Mouse (Mus musculus) neural tube, embryonic 15.5 days (tissue): ENCODE data around the gene Trpm1. TPM values are rescaled to one million over a fixed set of nuclear protein-coding genes. Genes with fewer than 3 reads are reported as not detected.

Experiments
- ATAC-seq: fragments of 200-750 bp; cut with Nextera tagmentation; 2 replicates; pipeline ENCODE4 v1.8.0; 2017; ENCODE audit warnings: mild to moderate bottlenecking, moderate TSS enrichment, moderate library complexity; ENCODE audit not compliant: low FRiP score
- H3K27ac ChIP-seq: fragments of 300-500 bp; sonication (generic); replicated peaks from 2 replicates; pipeline ENCODE4 v1.5.1; 2015; ENCODE audit warnings: mild to moderate bottlenecking, inconsistent platforms
- H3K27me3 ChIP-seq: fragments of 300-500 bp; sonication (generic); replicated peaks from 2 replicates; pipeline ENCODE4 v1.6.1; 2015; ENCODE audit warnings: inconsistent platforms
- H3K36me3 ChIP-seq: fragments of 300-500 bp; sonication (generic); 2 replicates; pipeline ENCODE4 v1.6.1; 2015; ENCODE audit warnings: inconsistent platforms
- H3K4me1 ChIP-seq: fragments of 300-500 bp; sonication (generic); 2 replicates; pipeline ENCODE4 v1.6.1; 2015; ENCODE audit warnings: inconsistent platforms
- H3K4me2 ChIP-seq: fragments of 300-500 bp; sonication (generic); 2 replicates; pipeline ENCODE4 v1.6.1; 2015; ENCODE audit warnings: inconsistent platforms, mild to moderate bottlenecking, moderate library complexity
- H3K4me3 ChIP-seq: fragments of 300-500 bp; sonication (generic); replicated peaks from 2 replicates; pipeline ENCODE4 v1.5.1; 2015; ENCODE audit warnings: mild to moderate bottlenecking, inconsistent platforms
- H3K9ac ChIP-seq: fragments of 300-500 bp; sonication (generic); replicated peaks from 2 replicates; pipeline ENCODE4 v1.6.1; 2015; ENCODE audit warnings: mild to moderate bottlenecking, inconsistent platforms
- H3K9me3 ChIP-seq: fragments of 300-500 bp; sonication (generic); replicated peaks from 2 replicates; pipeline ENCODE4 v1.6.1; 2016; ENCODE audit warnings: inconsistent platforms
- WGBS: fragments of 180-500 bp; shearing (Covaris S2); methylation state at CpG from one replicate; pipeline ENCODE4 v1.1.7; 2015; ENCODE audit warnings: mixed read lengths; 5-methylcytosine and 5-hydroxymethylcytosine counted together
- polyA plus RNA-seq: library from polyadenylated mRNA; unstranded; fragments of >200 nt; fragmentation: Nextera tagmentation; extraction: Ambion mirVana; gene quantifications from 2 replicates; pipeline ENCODE4 v1.2.1, GENCODE M21; 2015

Trpm1 gene
- polyA plus RNA-seq, 1 experiment from 2014 or later: 0.61 TPM

- WGBS: 87% methylated on average over 4 of the region's 4 CpGs
Observed at GRCm38 (mm10) chr7:64266587-64266986, 113.0 kb downstream of the Trpm1 start.

GRCm38 (mm10) chr7:64271926-64272325 is 118.3 kb downstream of the Trpm1 start:
- H3K9ac ChIP-seq: no peak overlapping the region
- no peak overlapping the region for H3K4me2 ChIP-seq
- no peak overlapping the region for H3K4me3 ChIP-seq
- 16% methylated on average over 4 of the region's 4 CpGs for WGBS
- no peaks in the 10 kb centered on the region for H3K27me3 ChIP-seq
- ATAC-seq: no peak
- no peaks in the 10 kb centered on the region for H3K36me3 ChIP-seq
- no peak overlapping the region for H3K27ac ChIP-seq
- peaks cover 9% of the 10 kb centered on the region; the same call in 1 of the 2 replicates for H3K4me1 ChIP-seq
- H3K9me3 ChIP-seq: no peaks in the 10 kb centered on the region

More at GRCm38 (mm10) chr7:64266587-64266986, 113.0 kb downstream of the Trpm1 start:
- Histone ChIP-seq H3K27ac (no peak overlapping the region), H3K9ac (no peak overlapping the region), H3K4me3 (no peak overlapping the region), H3K4me2 (no peak overlapping the region), H3K4me1 (no peaks in the 10 kb centered on the region), H3K9me3 (0 out of 2 replicates have a peak, but pooled peaks cover 4% of the 10 kb centered on the region), H3K27me3 (no peaks in the 10 kb centered on the region), H3K36me3 (no peaks in the 10 kb centered on the region)
- ATAC-seq: no peak

GRCm38 (mm10) chr7:64275518-64275917 is 121.9 kb downstream of the Trpm1 start:
- Histone ChIP-seq H3K9ac (no peak overlapping the region), H3K4me3 (no peak overlapping the region), H3K36me3 (no peaks in the 10 kb centered on the region), H3K27ac (no peak overlapping the region), H3K4me2 (no peak overlapping the region), H3K9me3 (no peaks in the 10 kb centered on the region), H3K4me1 (peaks cover 9% of the 10 kb centered on the region; the same call in 1 of the 2 replicates), H3K27me3 (no peaks in the 10 kb centered on the region)
- ATAC-seq: no peak; the same call in 1 of the 2 replicates
- WGBS: 36% methylated on average over 4 of the region's 4 CpGs

- WGBS: 49% methylated on average over 6 of the region's 6 CpGs
- H3K36me3 ChIP-seq: no peaks in the 10 kb centered on the region
- no peak overlapping the region for H3K4me3 ChIP-seq
- no peaks in the 10 kb centered on the region for H3K27me3 ChIP-seq
- no peak overlapping the region for H3K9ac ChIP-seq
- ATAC-seq: no peak
- H3K27ac ChIP-seq: no peak overlapping the region
- H3K9me3 ChIP-seq: no peaks in the 10 kb centered on the region
- no peak overlapping the region for H3K4me2 ChIP-seq
- H3K4me1 ChIP-seq: peaks cover 9% of the 10 kb centered on the region; the same call in 1 of the 2 replicates
Observed at GRCm38 (mm10) chr7:64276921-64277320, 123.3 kb downstream of the Trpm1 start.

GRCm38 (mm10) chr7:64278526-64278925 is 124.9 kb downstream of the Trpm1 start:
- Histone ChIP-seq H3K27ac (no peak overlapping the region), H3K4me2 (no peak overlapping the region), H3K9me3 (no peaks in the 10 kb centered on the region), H3K27me3 (no peaks in the 10 kb centered on the region), H3K4me1 (peaks cover 9% of the 10 kb centered on the region; the same call in 1 of the 2 replicates), H3K9ac (no peak overlapping the region), H3K36me3 (no peaks in the 10 kb centered on the region), H3K4me3 (no peak overlapping the region)
- no peak for ATAC-seq
- WGBS: 86% methylated on average over 1 of the region's 1 CpGs

GRCm38 (mm10) chr7:64279548-64279947 is 125.9 kb downstream of the Trpm1 start:
- Histone ChIP-seq H3K4me3 (no peak overlapping the region), H3K9me3 (no peaks in the 10 kb centered on the region), H3K36me3 (no peaks in the 10 kb centered on the region), H3K9ac (no peak overlapping the region), H3K27me3 (no peaks in the 10 kb centered on the region), H3K4me1 (peaks cover 9% of the 10 kb centered on the region; the same call in 1 of the 2 replicates), H3K27ac (no peak overlapping the region), H3K4me2 (no peak overlapping the region)
- WGBS: 72% methylated on average over 3 of the region's 3 CpGs
- no peak for ATAC-seq

- Histone ChIP-seq H3K4me2 (peak overlapping the region; percentile 68), H3K4me3 (peak overlapping the region; percentile 72), H3K9me3 (no peaks in the 10 kb centered on the region), H3K4me1 (peaks cover 19% of the 10 kb centered on the region), H3K36me3 (no peaks in the 10 kb centered on the region), H3K27ac (no peak overlapping the region), H3K27me3 (no peaks in the 10 kb centered on the region), H3K9ac (no peak overlapping the region)
- 0 out of 2 replicates have a peak, but pooled peaks have one; percentile 15 for ATAC-seq
Observed at GRCm38 (mm10) chr7:64286566-64286965, 132.9 kb downstream of the Trpm1 start.

- Histone ChIP-seq H3K27me3 (no peaks in the 10 kb centered on the region), H3K4me3 (peak within 1 kb of the TSS; percentile 72), H3K4me1 (peaks cover 19% of the 10 kb centered on the region), H3K9me3 (no peaks in the 10 kb centered on the region), H3K9ac (peak within 1 kb of the TSS; percentile 68), H3K36me3 (no peaks in the 10 kb centered on the region), H3K27ac (peak within 1 kb of the TSS; percentile 85), H3K4me2 (peak within 1 kb of the TSS; percentile 68)
- ATAC-seq: peak; percentile 99
- WGBS: under 1% methylated on average over 76 of the region's 77 CpGs
Observed at GRCm38 (mm10) chr7:64287414-64288091, 133.9 kb downstream of the Trpm1 start, which contains the start of gene Mtmr10. Mtmr10 (plus strand) TSS chr7:64287653.

GRCm38 (mm10) chr7:64289416-64289815 is 135.8 kb downstream of the Trpm1 start:
- Histone ChIP-seq H3K27ac (no peak overlapping the region), H3K9ac (no peak overlapping the region), H3K4me1 (peaks cover 19% of the 10 kb centered on the region), H3K9me3 (no peaks in the 10 kb centered on the region), H3K4me3 (0 out of 2 replicates have a peak overlapping the region, but pooled peaks have one; percentile 6), H3K4me2 (peak overlapping the region; percentile 34), H3K27me3 (no peaks in the 10 kb centered on the region), H3K36me3 (no peaks in the 10 kb centered on the region)
- no peak for ATAC-seq
- WGBS: 88% methylated on average over 7 of the region's 7 CpGs

GRCm38 (mm10) chr7:64290431-64290830 is 136.8 kb downstream of the Trpm1 start:
- ATAC-seq: no peak
- Histone ChIP-seq H3K27ac (no peak overlapping the region), H3K9ac (no peak overlapping the region), H3K36me3 (no peaks in the 10 kb centered on the region), H3K4me2 (no peak overlapping the region; the same call in 1 of the 2 replicates), H3K9me3 (no peaks in the 10 kb centered on the region), H3K4me3 (no peak overlapping the region), H3K27me3 (no peaks in the 10 kb centered on the region), H3K4me1 (peaks cover 19% of the 10 kb centered on the region)
- 92% methylated on average over 6 of the region's 6 CpGs for WGBS

- no peak for ATAC-seq
- Histone ChIP-seq H3K4me1 (peaks cover 16% of the 10 kb centered on the region), H3K4me2 (no peak overlapping the region), H3K27ac (no peak overlapping the region), H3K27me3 (no peaks in the 10 kb centered on the region), H3K9ac (no peak overlapping the region), H3K4me3 (no peak overlapping the region), H3K9me3 (no peaks in the 10 kb centered on the region), H3K36me3 (no peaks in the 10 kb centered on the region)
- WGBS: 95% methylated on average over 10 of the region's 10 CpGs
Observed at GRCm38 (mm10) chr7:64291722-64292121, 138.1 kb downstream of the Trpm1 start.
